Mouse (Mus musculus): ENCODE results near the gene Cdh4.

GRCm38 (mm10) chr2:179578329-179578728, 136.1 kb downstream of the Cdh4 start:
- TF ChIP-seq CTCF (IDR thresholded peaks at IDR 0.05; ENCODE audit: low read depth) (no peak), EP300 (IDR thresholded peaks at IDR 0.05; ENCODE audit: low read depth) (no peak)
